8 mouse cellular contexts compared by ENCODE assay signal in the genomic region with DNA sequence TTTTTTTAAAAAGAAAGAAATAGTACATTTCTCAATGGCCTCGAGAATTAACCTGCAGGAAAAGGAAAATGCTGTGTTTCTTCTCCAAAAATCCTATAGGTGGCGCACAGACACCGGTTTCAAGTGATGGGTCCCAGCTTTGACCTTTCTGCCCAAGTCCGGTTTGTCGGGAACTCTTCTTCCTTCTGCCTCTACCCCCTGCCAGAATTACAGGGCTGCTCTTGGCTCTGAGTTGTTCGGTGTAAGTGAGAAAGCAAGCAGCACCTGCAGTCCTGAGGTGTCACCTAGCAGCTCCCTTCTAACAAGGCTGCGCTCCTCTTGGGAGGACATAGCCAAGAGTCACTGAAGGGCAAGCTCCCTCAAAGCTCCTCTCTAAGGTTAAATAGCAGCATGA.
DNase-seq lines count a peak whose midpoint lies in the region; ATAC-seq and TF ChIP-seq lines count a peak whose summit lies in the region.

No protein-coding gene starts in this region.

- peak; percentile 57; the same call in 1 of the 2 replicates for ATAC-seq in intestine, embryonic 14.5 days (replicated peaks; ENCODE audit: low FRiP score, low TSS enrichment, low read depth)
- no peak for ATAC-seq in liver, embryonic 12.5 days
- peak; percentile 27; the same call in 1 of the 2 replicates for ATAC-seq in monocyte, adult 5-6 weeks (replicated peaks; ENCODE audit: insufficient number of reproducible peaks, low FRiP score, low TSS enrichment, poor library complexity, severe bottlenecking)

- TF ChIP-seq CTCF in bone marrow macrophage, adult 2 months (IDR thresholded peaks at IDR 0.05; ENCODE audit: low read depth, low read length), result peak; percentile 47
- TF ChIP-seq CTCF in embryonic fibroblast, embryonic 13.5 days (IDR thresholded peaks at IDR 0.05; ENCODE audit: borderline replicate concordance, insufficient read depth, low read length), result no peak

- no peaks in the 10 kb centered on the region for H3K27me3 ChIP-seq in intestine, embryonic 14.5 days (replicated peaks; ENCODE audit: control insufficient read depth, insufficient read depth, low read length)
- H3K27me3 ChIP-seq in liver, embryonic 12.5 days (replicated peaks), result peaks cover 21% of the 10 kb centered on the region

- no peaks in the 10 kb centered on the region for H3K36me3 ChIP-seq in intestine, embryonic 14.5 days (ENCODE audit: control insufficient read depth, insufficient read depth, low read length)
- H3K36me3 ChIP-seq in liver, embryonic 12.5 days, result no peaks in the 10 kb centered on the region

- H3K4me1 ChIP-seq in bone marrow macrophage, adult 2 months (ENCODE audit: control insufficient read depth, insufficient read depth, low read length), result no peaks in the 10 kb centered on the region
- no peaks in the 10 kb centered on the region for H3K4me1 ChIP-seq in embryonic fibroblast, embryonic 13.5 days (ENCODE audit: control insufficient read depth, insufficient read depth, low read length)
- no peaks in the 10 kb centered on the region for H3K4me1 ChIP-seq in intestine, embryonic 14.5 days (replicated peaks; ENCODE audit: control insufficient read depth, insufficient read depth, low read length)
- no peaks in the 10 kb centered on the region for H3K4me1 ChIP-seq in liver, embryonic 12.5 days

- no peak overlapping the region for H3K9ac ChIP-seq in intestine, embryonic 14.5 days (ENCODE audit: low read length)
- H3K9ac ChIP-seq in liver, embryonic 12.5 days, result no peak overlapping the region

- peak overlapping the region; percentile 46 for H3K4me3 ChIP-seq in bone marrow macrophage, adult 2 months (ENCODE audit: insufficient read depth, low read length)
- 0 out of 2 replicates have a peak overlapping the region, but pooled peaks have one; percentile 1 for H3K4me3 ChIP-seq in embryonic fibroblast, embryonic 13.5 days (ENCODE audit: insufficient read depth, low read length)
- no peak overlapping the region for H3K4me3 ChIP-seq in intestine, embryonic 14.5 days (ENCODE audit: low read depth, low read length)
- no peak overlapping the region for H3K4me3 ChIP-seq in liver, embryonic 12.5 days

- peak; percentile 6 for DNase-seq in right cerebral cortex, adult 18-20 months
- DNase-seq in right cerebral cortex, postnatal 14 days, result no peak
- DNase-seq in intestine, embryonic 14.5 days (ENCODE audit: low spot score), result peak; percentile 68
- DNase-seq in urinary bladder, postnatal 36 days (ENCODE audit: low spot score in 2 of 2), result peak; percentile 1 to 3

- no peak for TF ChIP-seq POLR2A in bone marrow macrophage, adult 2 months (IDR thresholded peaks at IDR 0.05; ENCODE audit: borderline replicate concordance, low read depth, low read length)
- TF ChIP-seq POLR2A in embryonic fibroblast, embryonic 13.5 days (IDR thresholded peaks at IDR 0.05; ENCODE audit: low read depth, low read length), result no peak

- no peak overlapping the region for H3K27ac ChIP-seq in bone marrow macrophage, adult 2 months (ENCODE audit: insufficient read depth, low read depth, low read length)
- H3K27ac ChIP-seq in embryonic fibroblast, embryonic 13.5 days (ENCODE audit: insufficient read depth, low read length), result no peak overlapping the region
- H3K27ac ChIP-seq in intestine, embryonic 14.5 days (ENCODE audit: low read depth), result no peak overlapping the region
- H3K27ac ChIP-seq in liver, embryonic 12.5 days, result no peak overlapping the region

- peak overlapping the region; percentile 30; the same call in 1 of the 2 replicates for H3K4me2 ChIP-seq in intestine, embryonic 14.5 days (ENCODE audit: low read length)
- H3K4me2 ChIP-seq in liver, embryonic 12.5 days, result peak overlapping the region; percentile 31

- 7% methylated on average over 7 of the region's 7 CpGs for WGBS in intestine, embryonic 14.5 days
- 6% methylated on average over 7 of the region's 7 CpGs for WGBS in liver, embryonic 12.5 days (ENCODE audit: insufficient replicate concordance)

- H3K9me3 ChIP-seq in intestine, embryonic 14.5 days (ENCODE audit: control insufficient read depth, low read length), result no peaks in the 10 kb centered on the region
- H3K9me3 ChIP-seq in liver, embryonic 12.5 days (replicated peaks), result no peaks in the 10 kb centered on the region

Comparison
In these comparisons a context has a peak if more than half of its experiments do, and no peak if none do; other contexts are left out.
1. H3K4me3 ChIP-seq: peak in bone marrow macrophage, adult 2 months (single experiment) and embryonic fibroblast, embryonic 13.5 days (single experiment); none in intestine, embryonic 14.5 days (single experiment) and liver, embryonic 12.5 days (single experiment).